Mouse (Mus musculus) cerebellum, postnatal 14 days (tissue): ENCODE results near the gene Lrrc34.

Experiments used
- DNase-seq, 2 experiments: peaks; one replicate each; pipeline ENCODE4 v3.0.0; 2021; ENCODE audit warnings: mixed read lengths in 2 of 2

Lrrc34 gene

DNA sequence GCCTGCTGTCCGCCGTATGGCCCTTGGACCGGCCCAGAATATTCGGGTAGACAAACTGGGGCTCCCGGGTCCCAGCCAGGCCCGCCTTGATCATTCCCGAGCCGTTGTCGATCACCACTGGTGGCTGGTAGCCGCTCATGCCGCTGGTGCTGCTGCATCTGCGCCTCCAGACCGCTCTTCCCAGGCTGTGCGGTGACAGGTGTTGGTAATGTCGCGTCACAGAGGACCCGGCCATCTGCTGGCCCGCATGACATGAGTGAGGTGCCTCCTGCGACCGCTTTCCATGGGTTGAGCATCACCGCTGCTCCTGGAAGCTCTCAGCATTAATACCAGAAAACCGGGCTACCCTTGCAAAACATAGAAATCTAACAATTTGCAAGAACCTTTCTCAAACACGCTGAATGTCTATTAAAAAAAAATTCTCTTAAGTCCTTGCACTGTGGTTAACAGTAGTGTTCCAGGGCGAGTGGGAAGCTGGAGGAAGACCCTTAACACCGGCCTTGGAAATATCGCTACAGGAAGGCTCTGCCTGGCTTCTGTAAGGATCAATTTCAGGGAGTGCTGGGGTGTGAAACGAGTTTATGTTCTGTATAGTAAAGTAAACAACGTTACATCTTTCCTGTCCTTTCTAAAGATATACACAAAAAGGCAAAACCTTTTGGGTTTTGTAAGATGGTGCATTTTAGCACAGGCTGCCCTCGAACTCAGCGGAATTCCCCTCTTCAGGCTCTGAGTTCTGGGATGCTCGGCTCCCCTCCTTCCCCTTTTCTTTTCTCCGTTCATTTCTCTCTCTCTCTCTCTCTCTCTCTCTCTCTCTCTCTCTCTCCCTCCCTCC is 47.7 kb downstream of the Lrrc34 start, which contains the start of gene Actrt3:
Actrt3 (minus strand) TSS at position 229 of the 835 bp plus-strand sequence.
- DNase-seq: peak; percentile 80 to 82

DNA sequence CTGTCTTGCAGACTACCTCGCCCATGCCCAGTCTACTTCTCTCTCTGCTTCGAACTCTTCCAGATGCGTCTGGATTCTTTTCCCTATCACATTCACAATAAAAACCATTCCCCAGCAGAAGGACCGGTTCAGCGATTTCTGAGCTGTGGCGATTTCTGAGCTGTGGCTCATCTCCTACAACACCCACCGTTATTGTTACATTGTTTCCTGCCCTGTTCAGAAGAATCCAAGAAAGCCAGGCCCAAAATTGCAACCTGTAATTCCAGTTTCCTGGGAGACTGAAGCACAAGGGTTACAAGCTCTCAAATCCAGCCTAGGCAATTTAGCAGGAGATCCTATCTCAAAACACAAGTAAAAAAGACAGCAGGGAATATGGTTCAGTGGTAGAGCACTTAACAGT is 50.4 kb downstream of the Lrrc34 start:
- DNase-seq: no peak

- peak; percentile 62 to 71 for DNase-seq
These were observed 52.4 kb downstream of the Lrrc34 start for GRCm38 (mm10) chr3:30595111-30595832.

- DNase-seq: no peak
These were observed 53.8 kb downstream of the Lrrc34 start for GRCm38 (mm10) chr3:30593719-30594485.

DNA sequence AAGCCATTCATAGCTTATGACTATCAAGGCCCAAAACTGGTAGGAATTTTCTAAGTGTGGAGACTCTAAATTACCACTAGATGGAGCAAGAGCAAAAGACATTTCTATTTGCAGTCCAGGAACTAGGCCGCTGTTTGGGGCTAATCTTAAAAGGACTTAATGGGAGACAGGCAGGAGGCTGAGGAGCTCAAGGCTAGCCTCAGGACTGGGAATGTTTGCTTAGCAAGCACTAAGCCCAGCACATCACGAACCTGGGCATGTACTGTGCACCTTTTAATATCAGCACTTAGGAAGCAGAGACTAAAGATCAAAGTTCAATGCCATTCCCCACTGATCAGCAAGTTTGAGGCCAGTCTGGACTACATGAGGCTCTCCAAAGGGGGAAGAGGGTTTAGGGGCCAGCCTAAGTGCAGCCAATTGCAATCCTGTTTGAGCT is 55.2 kb downstream of the Lrrc34 start:
- peak in 1 of 2 experiments; percentile 34 for DNase-seq

GRCm38 (mm10) chr3:30588865-30589264 is 58.8 kb downstream of the Lrrc34 start:
- no peak for DNase-seq
